Mouse (Mus musculus) embryonic facial prominence, embryonic 14.5 days (tissue): Measurements from ENCODE around the gene Zfp870. TPM values are rescaled to one million over a fixed set of nuclear protein-coding genes. Genes with fewer than 3 reads are reported as not detected.

Source experiments
- ATAC-seq: fragments of 200-750 bp; cut with Nextera tagmentation; 2 replicates; pipeline ENCODE4 v1.8.0; 2017; ENCODE audit warnings: low read depth, moderate number of reproducible peaks, moderate TSS enrichment
- DNase-seq: peaks from one replicate; pipeline ENCODE4 v3.0.0-alpha.2; 2015; ENCODE audit warnings: low spot score
- H3K27ac ChIP-seq: fragments of 300-500 bp; sonication (generic); replicated peaks from 2 replicates; pipeline ENCODE4 v1.5.1; 2014; ENCODE audit warnings: low read depth, mild to moderate bottlenecking, low read length, moderate library complexity
- H3K27me3 ChIP-seq: fragments of 300-500 bp; sonication (generic); replicated peaks from 2 replicates; pipeline ENCODE4 v1.6.1; 2014; ENCODE audit warnings: low read length; ENCODE audit not compliant: control insufficient read depth, insufficient read depth
- H3K36me3 ChIP-seq: fragments of 300-500 bp; sonication (generic); 2 replicates; pipeline ENCODE4 v1.6.1; 2014; ENCODE audit warnings: low read length, mixed read lengths; ENCODE audit not compliant: control insufficient read depth, insufficient read depth
- H3K4me1 ChIP-seq: fragments of 300-500 bp; sonication (generic); 2 replicates; pipeline ENCODE4 v1.6.1; 2014; ENCODE audit warnings: antibody characterized with exemption, low read length; ENCODE audit not compliant: control insufficient read depth, insufficient read depth
- H3K4me2 ChIP-seq: fragments of 300-500 bp; sonication (generic); 2 replicates; pipeline ENCODE4 v1.6.1; 2014; ENCODE audit warnings: low read depth, mild to moderate bottlenecking, low read length, moderate library complexity, mixed read lengths
- H3K4me3 ChIP-seq: fragments of 300-500 bp; sonication (generic); 2 replicates; pipeline ENCODE4 v1.5.1; 2014; ENCODE audit warnings: low read depth, mild to moderate bottlenecking, low read length
- H3K9ac ChIP-seq: fragments of 300-500 bp; sonication (generic); 2 replicates; pipeline ENCODE4 v1.6.1; 2014; ENCODE audit warnings: low read depth, mild to moderate bottlenecking, low read length, moderate library complexity, mixed read lengths
- H3K9me3 ChIP-seq: fragments of 300-500 bp; sonication (generic); 2 replicates; pipeline ENCODE4 v1.6.1; 2016; ENCODE audit warnings: low read length; ENCODE audit not compliant: control insufficient read depth
- WGBS: fragments of 180-500 bp; shearing (Covaris S2); extraction: QIAGEN DNeasy Blood & Tissue Kit; methylation state at CpG from one replicate; pipeline ENCODE4 v1.1.7; 2014; 5-methylcytosine and 5-hydroxymethylcytosine counted together
- polyA plus RNA-seq: library from polyadenylated mRNA; unstranded; fragments of >200 nt; fragmentation: Nextera tagmentation; extraction: Ambion mirVana; gene quantifications from 2 replicates; pipeline ENCODE4 v1.2.1, GENCODE M21; 2014

Gene Zfp870
- polyA plus RNA-seq, 1 experiment from 2014 or later = 8.9 TPM

- no peak overlapping the region for H3K4me2 ChIP-seq
- H3K36me3 ChIP-seq = no peaks in the 10 kb centered on the region
- no peak for DNase-seq
- no peaks in the 10 kb centered on the region for H3K27me3 ChIP-seq
- 50% methylated on average over 7 of the region's 7 CpGs for WGBS
- ATAC-seq = no peak
- no peak overlapping the region for H3K9ac ChIP-seq
- H3K27ac ChIP-seq = no peak overlapping the region
- H3K4me1 ChIP-seq = no peaks in the 10 kb centered on the region
- no peaks in the 10 kb centered on the region for H3K9me3 ChIP-seq
- H3K4me3 ChIP-seq = no peak overlapping the region
Observed at GRCm38 (mm10) chr17:32851581-32851980, 39.9 kb downstream of the Zfp870 start.

GRCm38 (mm10) chr17:32841388-32841787 is 50.1 kb downstream of the Zfp870 start:
- H3K4me3 ChIP-seq = no peak overlapping the region
- H3K36me3 ChIP-seq = no peaks in the 10 kb centered on the region
- no peak overlapping the region for H3K4me2 ChIP-seq
- DNase-seq (no peak), ATAC-seq (no peak)
- WGBS = 72% methylated on average over 2 of the region's 2 CpGs
- no peak overlapping the region for H3K27ac ChIP-seq
- H3K9ac ChIP-seq = no peak overlapping the region
- peaks cover 9% of the 10 kb centered on the region for H3K9me3 ChIP-seq
- no peaks in the 10 kb centered on the region for H3K4me1 ChIP-seq
- no peaks in the 10 kb centered on the region for H3K27me3 ChIP-seq

DNA sequence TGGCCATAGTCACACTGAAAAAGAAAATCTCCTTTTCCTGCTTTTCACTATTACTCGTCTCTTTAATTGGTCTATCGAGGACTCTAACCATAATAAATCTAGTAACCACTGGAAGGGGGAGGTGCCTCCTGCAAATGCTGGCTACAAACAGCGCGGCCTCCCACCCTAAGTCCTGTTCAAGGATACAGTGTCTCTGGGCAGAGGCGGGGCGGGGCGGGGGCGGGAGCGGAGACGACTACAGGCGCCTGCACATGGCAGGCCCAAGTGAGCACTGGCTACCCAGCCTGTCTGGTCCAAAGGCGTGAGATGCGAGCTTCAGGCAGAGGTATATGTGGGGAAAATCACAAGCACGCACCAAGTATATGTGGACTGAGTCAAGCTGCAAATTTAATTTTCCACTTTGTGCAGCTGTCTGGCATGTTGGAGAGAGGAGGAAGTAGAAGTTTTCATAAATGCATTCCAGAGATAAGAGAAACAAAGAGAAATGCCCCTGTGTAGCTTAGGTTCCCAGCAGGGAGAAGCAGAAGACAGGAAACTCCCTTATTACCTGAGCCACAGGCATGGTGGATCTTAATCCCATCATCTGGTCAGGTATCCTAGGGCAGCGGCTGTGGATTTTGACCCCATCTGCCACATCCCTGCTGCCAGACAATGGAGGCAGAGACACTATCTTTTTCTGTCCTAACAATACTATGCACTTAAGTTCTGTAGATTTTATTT is 52.2 kb downstream of the Zfp870 start:
- Histone ChIP-seq H3K9ac (no peak overlapping the region), H3K4me1 (no peaks in the 10 kb centered on the region), H3K27ac (no peak overlapping the region), H3K4me2 (no peak overlapping the region; the same call in 1 of the 2 replicates), H3K36me3 (no peaks in the 10 kb centered on the region), H3K4me3 (no peak overlapping the region), H3K27me3 (no peaks in the 10 kb centered on the region), H3K9me3 (peaks cover 9% of the 10 kb centered on the region)
- DNase-seq = peak; percentile 9
- WGBS = 40% methylated on average over 15 of the region's 15 CpGs
- ATAC-seq = no peak

DNA sequence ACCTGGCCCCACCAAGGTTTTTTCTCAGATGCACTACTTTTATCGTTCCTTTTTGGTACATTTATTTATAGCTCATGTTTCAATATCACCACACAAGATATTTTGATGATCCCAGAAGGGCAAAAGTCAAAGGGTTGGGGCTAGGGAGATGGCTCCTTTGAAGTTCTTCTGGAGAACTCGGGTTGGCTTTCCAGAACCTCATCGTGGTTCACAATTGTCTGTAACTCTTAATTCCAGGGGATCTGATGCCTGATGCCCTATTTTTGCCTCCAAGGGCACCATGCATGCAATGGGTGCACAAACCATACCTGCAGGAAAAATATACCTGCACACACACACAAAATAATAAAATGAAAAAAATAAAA is 61.0 kb downstream of the Zfp870 start:
- Histone ChIP-seq H3K9ac (no peak overlapping the region), H3K9me3 (no peaks in the 10 kb centered on the region), H3K4me1 (peaks cover 4% of the 10 kb centered on the region; the same call in 1 of the 2 replicates), H3K27ac (no peak overlapping the region), H3K4me3 (peak overlapping the region; percentile 87), H3K36me3 (peaks cover 17% of the 10 kb centered on the region), H3K27me3 (no peaks in the 10 kb centered on the region), H3K4me2 (peak overlapping the region; percentile 87)
- 32% methylated on average over 3 of the region's 3 CpGs for WGBS
- ATAC-seq (no peak), DNase-seq (no peak)

GRCm38 (mm10) chr17:32829540-32830417 is 61.7 kb downstream of the Zfp870 start, which contains the start of gene Zfp799:
TSS of gene Zfp799 (minus strand) at chr17:32830261.
- H3K36me3 ChIP-seq = peaks cover 24% of the 10 kb centered on the region
- peak within 1 kb of the TSS; percentile 71 for H3K27ac ChIP-seq
- ATAC-seq = peak; percentile 99
- peak within 1 kb of the TSS; percentile 87 for H3K4me2 ChIP-seq
- peak within 1 kb of the TSS; percentile 87 for H3K4me3 ChIP-seq
- no peaks in the 10 kb centered on the region for H3K27me3 ChIP-seq
- under 1% methylated on average over 35 of the region's 35 CpGs for WGBS
- H3K9me3 ChIP-seq = no peaks in the 10 kb centered on the region
- H3K4me1 ChIP-seq = peaks cover 4% of the 10 kb centered on the region; the same call in 1 of the 2 replicates
- peak; percentile 97 for DNase-seq
- peak within 1 kb of the TSS; percentile 96 for H3K9ac ChIP-seq

Other genes starting within 250 kb of the Zfp870 start
- not detected in 2 replicates for gene Cyp4f40, start 232.7 kb downstream of the Zfp870 start, polyA plus RNA-seq
- gene Cyp4f15, start 206.0 kb downstream of the Zfp870 start, polyA plus RNA-seq = 0.71 and 0.75 TPM in 2 replicates
- 39.8 and 53.0 TPM in 2 replicates for gene Zfp871, start 103.4 kb downstream of the Zfp870 start, polyA plus RNA-seq
- gene Zfp811, start 81.7 kb downstream of the Zfp870 start, polyA plus RNA-seq = 2.8 and 3.5 TPM in 2 replicates
- 14.5 and 15.4 TPM in 2 replicates for gene Zfp799, start 61.4 kb downstream of the Zfp870 start, polyA plus RNA-seq
- not detected in 2 replicates for gene Cyp4f14, start 25.7 kb upstream of the Zfp870 start, polyA plus RNA-seq
- 11.6 and 12.8 TPM in 2 replicates for gene Cyp4f13, start 55.8 kb upstream of the Zfp870 start, polyA plus RNA-seq
- gene Zfp472, start 74.2 kb upstream of the Zfp870 start, polyA plus RNA-seq = 9.0 and 11.3 TPM in 2 replicates
- 9.4 and 10.7 TPM in 2 replicates for gene Zfp952, start 101.5 kb upstream of the Zfp870 start, polyA plus RNA-seq
- 8.6 and 12.8 TPM in 2 replicates for gene Zfp763, start 141.8 kb upstream of the Zfp870 start, polyA plus RNA-seq
- not detected in 2 replicates for gene 4921501E09Rik, start 176.4 kb upstream of the Zfp870 start, polyA plus RNA-seq
- gene Zfp563, start 197.7 kb upstream of the Zfp870 start, polyA plus RNA-seq = 7.8 and 9.0 TPM in 2 replicates
- gene Morc2b, start 248.0 kb upstream of the Zfp870 start, polyA plus RNA-seq = 0.06 TPM in 1 of 2 replicates, not detected in the other